Mouse (Mus musculus) midbrain, embryonic 14.5 days (tissue): ENCODE results near the gene Igf2r. TPM values are rescaled to one million over a fixed set of nuclear protein-coding genes. Genes with fewer than 3 reads are reported as not detected.
A peak's percentile ranks its signal among the peaks of the same experiment; 100 is the strongest.

ENCODE experiments used
- ATAC-seq: fragments of 200-750 bp; cut with Nextera tagmentation; 2 replicates; pipeline ENCODE4 v1.8.0; 2017; ENCODE audit warnings: moderate number of reproducible peaks, moderate library complexity; ENCODE audit not compliant: low FRiP score, low TSS enrichment
- DNase-seq: peaks from one replicate; pipeline ENCODE4 v3.0.0-alpha.2; 2015
- H3K27ac ChIP-seq: fragments of 300-500 bp; sonication (generic); replicated peaks from 2 replicates; pipeline ENCODE4 v1.5.1; 2014; ENCODE audit warnings: mild to moderate bottlenecking, low read depth, low read length, moderate library complexity
- H3K27me3 ChIP-seq: fragments of 300-500 bp; sonication (generic); 2 replicates; pipeline ENCODE4 v1.6.1; 2014; ENCODE audit warnings: low read length, control low read depth, mixed read lengths; ENCODE audit not compliant: control insufficient read depth, insufficient read depth
- H3K36me3 ChIP-seq: fragments of 300-500 bp; sonication (generic); 2 replicates; pipeline ENCODE4 v1.6.1; 2014; ENCODE audit warnings: low read length, control low read depth; ENCODE audit not compliant: control insufficient read depth, insufficient read depth
- H3K4me1 ChIP-seq: fragments of 300-500 bp; sonication (generic); 2 replicates; pipeline ENCODE4 v1.6.1; 2014; ENCODE audit warnings: mild to moderate bottlenecking, antibody characterized with exemption, low read length, control low read depth; ENCODE audit not compliant: control insufficient read depth, insufficient read depth
- H3K4me2 ChIP-seq: fragments of 300-500 bp; sonication (generic); 2 replicates; pipeline ENCODE4 v1.6.1; 2014; ENCODE audit warnings: mild to moderate bottlenecking, low read length, moderate library complexity
- H3K4me3 ChIP-seq: fragments of 300-500 bp; sonication (generic); replicated peaks from 2 replicates; pipeline ENCODE4 v1.5.1; 2014; ENCODE audit warnings: low read depth, low read length
- H3K9ac ChIP-seq: fragments of 300-500 bp; sonication (generic); replicated peaks from 2 replicates; pipeline ENCODE4 v1.6.1; 2014; ENCODE audit warnings: mild to moderate bottlenecking, low read length, moderate library complexity
- H3K9me3 ChIP-seq: fragments of 300-500 bp; sonication (generic); 2 replicates; pipeline ENCODE4 v1.6.1; 2016; ENCODE audit warnings: low read length, control low read depth, mixed read lengths; ENCODE audit not compliant: control insufficient read depth
- WGBS: fragments of 180-500 bp; shearing (Covaris S2); extraction: QIAGEN DNeasy Blood & Tissue Kit; methylation state at CpG from one replicate; pipeline ENCODE4 v1.1.7; 2014; 5-methylcytosine and 5-hydroxymethylcytosine counted together
- polyA plus RNA-seq: library from polyadenylated mRNA; unstranded; fragments of >200 nt; fragmentation: Nextera tagmentation; extraction: Ambion mirVana; gene quantifications from 2 replicates; pipeline ENCODE4 v1.2.1, GENCODE M21; 2014

The Igf2r gene
- polyA plus RNA-seq, 1 experiment from 2014 or later = 13.4 TPM

DNA sequence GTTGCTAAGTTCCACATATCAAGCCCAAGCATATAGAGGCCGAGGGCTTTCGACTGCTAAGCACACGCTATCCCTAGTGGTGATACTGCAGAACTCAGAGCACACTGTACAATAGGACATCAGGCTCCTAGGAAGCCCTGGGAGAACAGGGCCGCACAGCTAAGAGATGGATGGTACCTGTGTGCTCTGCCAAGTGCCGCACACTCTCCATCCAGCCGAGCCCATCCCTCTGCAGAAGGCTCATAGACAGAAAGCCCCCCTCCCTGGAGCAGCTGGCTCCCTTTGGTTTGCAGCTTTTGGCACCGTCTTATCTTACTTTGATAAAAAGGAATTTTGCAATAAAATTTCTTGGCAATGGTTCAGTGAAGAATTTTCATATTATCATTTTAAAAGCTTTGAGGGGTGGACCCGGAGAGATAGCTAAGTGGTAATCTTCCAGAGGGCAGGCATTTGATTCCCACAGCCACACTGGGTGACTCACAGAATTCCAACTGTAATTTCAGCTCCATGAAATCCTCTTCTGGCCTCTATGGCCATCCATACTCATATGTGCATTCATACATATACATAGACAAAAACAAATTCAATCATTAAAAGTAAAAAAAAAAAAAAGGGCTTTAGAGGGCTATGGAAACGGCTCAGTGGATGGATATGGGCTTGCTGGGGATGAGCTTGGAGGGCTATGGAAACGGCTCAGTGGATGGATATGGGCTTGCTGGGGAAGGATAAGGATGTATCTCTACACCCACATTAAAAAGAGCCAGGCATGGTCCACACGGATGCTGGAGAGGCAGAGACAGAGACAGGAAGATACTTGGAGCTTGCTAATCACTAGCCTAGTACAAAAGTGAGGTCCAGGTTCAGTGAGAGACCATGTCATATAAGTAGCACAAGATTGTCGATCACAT, 30.2 kb upstream of the Igf2r start:
- Histone ChIP-seq H3K4me1 (no peaks in the 10 kb centered on the region), H3K27ac (no peak overlapping the region), H3K9me3 (no peaks in the 10 kb centered on the region), H3K27me3 (no peaks in the 10 kb centered on the region), H3K36me3 (no peaks in the 10 kb centered on the region), H3K9ac (no peak overlapping the region), H3K4me2 (no peak overlapping the region), H3K4me3 (no peak overlapping the region)
- DNase-seq (no peak), ATAC-seq (no peak)
- 87% methylated on average over 12 of the region's 12 CpGs for WGBS

DNA sequence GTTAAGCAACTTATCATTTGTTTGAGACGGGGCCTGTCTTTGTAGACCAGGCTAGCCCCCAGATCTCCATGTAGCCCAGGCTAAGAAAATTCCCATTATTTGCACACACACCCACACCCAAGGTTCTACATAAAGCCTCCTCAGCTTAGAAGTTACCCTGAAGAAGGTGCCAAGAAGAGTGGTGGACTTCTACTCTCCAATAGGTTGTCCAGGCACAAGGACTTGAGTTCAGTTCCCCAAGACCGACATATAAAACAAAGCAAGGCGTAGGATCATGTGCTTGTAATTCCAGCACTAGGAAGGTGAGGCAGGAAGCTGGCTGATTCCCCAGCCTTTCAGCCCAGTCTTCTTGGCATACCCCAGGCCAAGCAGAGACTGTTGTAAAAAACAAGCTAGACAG, 29.1 kb upstream of the Igf2r start:
- no peak for ATAC-seq
- Histone ChIP-seq H3K4me2 (no peak overlapping the region), H3K9ac (no peak overlapping the region), H3K4me3 (no peak overlapping the region), H3K27me3 (no peaks in the 10 kb centered on the region; the same call in 1 of the 2 replicates), H3K9me3 (no peaks in the 10 kb centered on the region), H3K27ac (no peak overlapping the region), H3K4me1 (no peaks in the 10 kb centered on the region), H3K36me3 (no peaks in the 10 kb centered on the region)
- DNase-seq = no peak
- 93% methylated on average over 3 of the region's 3 CpGs for WGBS

DNA sequence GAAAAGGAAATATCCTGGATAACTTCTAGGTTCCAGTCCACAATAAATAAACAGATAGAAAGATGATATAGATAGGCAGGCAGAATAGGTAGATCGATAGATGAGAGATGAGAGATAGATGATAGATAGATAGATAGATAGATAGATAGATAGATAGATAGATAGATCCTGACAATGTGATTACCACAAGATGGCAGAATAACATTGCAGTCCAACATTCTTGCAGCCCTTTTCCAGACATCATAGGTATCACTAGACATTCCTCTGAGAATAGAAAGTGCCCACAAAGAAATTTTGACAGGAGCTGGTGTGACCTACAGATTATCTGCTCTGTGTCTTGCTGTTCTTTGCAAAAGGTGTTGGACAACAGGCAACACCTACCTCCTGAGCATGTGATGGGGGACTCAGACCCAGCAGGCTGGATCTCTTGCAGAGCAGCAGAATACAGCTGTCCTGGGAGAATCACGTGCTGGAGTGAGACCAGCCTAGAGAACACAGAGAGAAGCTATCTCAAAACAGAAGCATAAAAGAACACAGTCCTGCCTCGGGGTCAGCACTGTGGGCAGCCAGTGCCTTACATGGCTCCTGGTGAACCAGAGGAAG, 28.1 kb upstream of the Igf2r start:
- Histone ChIP-seq H3K27me3 (no peaks in the 10 kb centered on the region; the same call in 1 of the 2 replicates), H3K4me3 (no peak overlapping the region), H3K27ac (no peak overlapping the region), H3K9me3 (no peaks in the 10 kb centered on the region), H3K4me1 (no peaks in the 10 kb centered on the region), H3K9ac (no peak overlapping the region), H3K36me3 (no peaks in the 10 kb centered on the region), H3K4me2 (no peak overlapping the region)
- 81% methylated on average over 3 of the region's 3 CpGs for WGBS
- no peak for DNase-seq
- ATAC-seq = no peak

DNA sequence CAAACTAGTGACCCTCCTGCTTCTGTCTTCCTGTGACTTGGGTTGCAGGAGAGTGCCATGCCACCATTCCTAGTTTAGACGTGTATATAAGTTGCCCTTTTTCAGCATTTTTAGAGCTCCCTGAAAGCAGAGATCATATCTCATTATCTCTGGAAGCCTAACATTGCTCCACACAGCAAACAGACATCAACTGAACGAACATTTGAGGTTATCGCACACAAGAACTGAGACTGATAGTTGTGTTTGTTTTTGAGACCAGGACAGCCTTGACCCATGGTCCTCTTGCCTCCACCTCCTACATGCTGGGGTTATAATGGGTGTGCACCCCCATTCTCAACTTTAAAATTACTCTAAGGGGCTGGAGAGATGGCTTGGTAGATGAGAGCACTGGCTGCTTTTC, 27.2 kb upstream of the Igf2r start:
- 81% methylated on average over 3 of the region's 3 CpGs for WGBS
- H3K36me3 ChIP-seq = no peaks in the 10 kb centered on the region
- DNase-seq (no peak), ATAC-seq (no peak)
- H3K4me3 ChIP-seq = no peak overlapping the region
- H3K9ac ChIP-seq = no peak overlapping the region
- H3K4me2 ChIP-seq = no peak overlapping the region
- H3K9me3 ChIP-seq = no peaks in the 10 kb centered on the region
- no peak overlapping the region for H3K27ac ChIP-seq
- no peaks in the 10 kb centered on the region; the same call in 1 of the 2 replicates for H3K27me3 ChIP-seq
- peaks cover 1% of the 10 kb centered on the region for H3K4me1 ChIP-seq

DNA sequence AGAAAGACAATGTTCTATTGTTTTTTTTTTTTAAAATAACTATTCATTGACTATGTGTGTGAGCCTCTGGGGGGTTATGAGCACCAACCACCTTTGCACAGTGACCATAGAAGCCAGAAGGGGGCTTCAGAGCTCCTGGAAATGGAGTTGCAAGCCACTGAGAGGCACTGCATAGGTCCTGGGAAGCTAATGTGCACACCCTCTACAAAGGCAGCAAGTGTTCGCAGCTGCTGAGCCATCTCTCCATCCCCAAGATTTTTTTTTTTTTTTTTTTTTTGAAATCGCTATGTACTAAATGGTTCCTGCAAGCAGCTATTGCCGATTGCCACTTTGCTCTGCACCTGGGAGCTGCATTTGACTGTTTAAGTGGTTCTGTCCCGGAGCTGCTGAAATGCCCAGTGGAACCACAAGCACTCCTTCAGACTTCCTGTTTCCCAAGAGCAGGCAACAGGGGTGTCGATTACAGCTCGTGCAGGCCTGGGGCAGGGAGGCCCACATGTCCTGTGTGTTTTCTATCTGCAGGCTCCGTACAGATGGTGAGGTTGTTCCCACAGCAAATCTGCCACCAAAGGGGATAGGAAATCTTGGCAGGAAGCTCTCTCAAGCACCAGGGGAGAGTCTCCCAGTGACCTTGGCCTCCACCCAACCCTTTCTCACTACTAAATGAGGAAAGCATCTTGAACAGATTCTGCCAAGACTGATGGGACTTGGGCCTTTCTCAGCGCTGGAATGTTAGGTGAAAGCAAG, 24.4 kb upstream of the Igf2r start:
- ATAC-seq = no peak
- no peaks in the 10 kb centered on the region for H3K36me3 ChIP-seq
- H3K27me3 ChIP-seq = no peaks in the 10 kb centered on the region; the same call in 1 of the 2 replicates
- H3K4me3 ChIP-seq = no peak overlapping the region
- peaks cover 19% of the 10 kb centered on the region for H3K4me1 ChIP-seq
- no peak overlapping the region for H3K4me2 ChIP-seq
- H3K9ac ChIP-seq = no peak overlapping the region
- DNase-seq = no peak
- 86% methylated on average over 8 of the region's 8 CpGs for WGBS
- H3K9me3 ChIP-seq = no peaks in the 10 kb centered on the region
- no peak overlapping the region for H3K27ac ChIP-seq

DNA sequence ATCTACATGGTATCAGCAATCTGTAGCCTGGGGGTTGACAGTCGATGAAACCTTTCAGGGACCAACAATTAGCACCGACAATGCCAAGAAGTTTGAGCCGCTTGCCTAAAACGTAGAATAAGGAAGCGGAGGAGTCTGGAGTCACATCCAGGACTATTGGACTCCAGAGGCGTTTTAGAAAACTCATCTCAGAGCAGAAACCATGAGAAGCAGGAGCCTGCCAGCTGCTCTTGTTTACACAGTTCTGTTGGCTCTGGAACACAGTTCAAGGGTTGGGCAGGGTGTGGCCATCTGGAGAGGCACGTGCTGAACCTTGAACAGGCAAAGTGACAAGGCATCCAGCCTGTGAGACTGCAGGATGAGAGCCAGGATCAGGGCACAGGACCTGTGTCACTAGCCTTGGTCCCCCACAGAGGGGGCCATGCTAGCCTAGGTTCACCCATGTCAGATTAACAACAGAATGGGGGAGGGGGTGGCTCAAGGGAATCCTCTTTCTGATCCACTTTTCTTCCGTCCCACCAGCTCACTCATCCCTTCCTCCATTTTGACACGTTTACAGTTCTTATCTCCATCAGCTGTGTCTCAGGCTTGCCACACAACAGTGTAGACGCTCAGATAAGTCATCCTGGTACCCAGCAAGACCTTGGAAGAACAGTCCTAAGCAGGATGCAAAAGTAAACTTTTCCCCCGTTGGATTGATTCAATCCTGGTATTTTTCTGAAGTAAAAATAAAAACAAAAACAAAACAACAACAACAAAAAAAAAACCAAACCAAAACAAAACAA, 23.1 kb upstream of the Igf2r start:
- no peaks in the 10 kb centered on the region for H3K36me3 ChIP-seq
- no peaks in the 10 kb centered on the region; the same call in 1 of the 2 replicates for H3K27me3 ChIP-seq
- no peak overlapping the region for H3K27ac ChIP-seq
- no peaks in the 10 kb centered on the region for H3K9me3 ChIP-seq
- no peak overlapping the region for H3K4me3 ChIP-seq
- WGBS = 77% methylated on average over 11 of the region's 11 CpGs
- DNase-seq = no peak
- no peak for ATAC-seq
- H3K9ac ChIP-seq = no peak overlapping the region
- H3K4me2 ChIP-seq = no peak overlapping the region
- H3K4me1 ChIP-seq = peaks cover 19% of the 10 kb centered on the region

DNA sequence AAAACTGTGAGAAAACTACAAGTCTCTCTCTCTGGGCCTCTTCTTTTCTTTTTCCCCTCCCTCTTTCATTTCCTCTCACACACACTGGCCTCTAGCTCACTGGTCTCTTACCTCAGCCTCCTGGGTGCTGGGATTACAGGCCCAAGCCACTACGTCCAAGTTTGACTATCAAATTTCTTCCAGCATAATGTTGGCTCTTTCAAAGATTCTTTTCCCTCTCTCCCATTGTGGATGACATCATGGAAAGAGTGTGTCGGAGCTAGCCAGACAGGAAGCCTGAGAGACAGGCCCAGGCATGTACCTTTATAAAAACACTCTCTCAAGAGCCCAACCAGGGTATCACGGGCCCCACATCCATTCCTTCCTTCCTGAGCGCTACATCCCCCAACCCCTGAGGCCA, 22.0 kb upstream of the Igf2r start:
- 45% methylated on average over 4 of the region's 4 CpGs for WGBS
- peak; percentile 8 for DNase-seq

DNA sequence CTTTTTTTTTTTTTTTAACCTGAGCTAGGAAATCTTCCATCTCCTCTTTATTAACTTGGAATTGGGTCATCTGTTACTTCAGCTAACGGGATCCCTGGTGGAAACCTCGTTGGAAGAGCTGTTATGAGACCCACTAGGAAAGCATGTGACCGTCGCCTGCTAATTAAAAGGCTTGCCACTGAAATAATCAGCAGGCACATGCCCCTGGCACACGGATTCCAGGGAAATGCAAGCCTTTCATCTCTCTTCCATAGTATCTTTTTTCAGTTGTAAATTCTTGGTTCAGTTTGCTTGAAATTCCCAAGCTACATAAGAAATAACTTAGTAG, 21.6 kb upstream of the Igf2r start:
- H3K27me3 ChIP-seq = no peaks in the 10 kb centered on the region; the same call in 1 of the 2 replicates
- peak overlapping the region; percentile 60; the same call in 1 of the 2 replicates for H3K27ac ChIP-seq
- no peak overlapping the region for H3K4me2 ChIP-seq
- 9% methylated on average over 5 of the region's 5 CpGs for WGBS
- no peaks in the 10 kb centered on the region for H3K9me3 ChIP-seq
- no peak for DNase-seq
- ATAC-seq = peak; percentile 50; the same call in 1 of the 2 replicates
- H3K9ac ChIP-seq = no peak overlapping the region
- no peak overlapping the region for H3K4me3 ChIP-seq
- peaks cover 19% of the 10 kb centered on the region for H3K4me1 ChIP-seq
- H3K36me3 ChIP-seq = no peaks in the 10 kb centered on the region

More for the DNA sequence above, 22.0 kb upstream of the Igf2r start:
- no peak overlapping the region for H3K4me2 ChIP-seq
- no peaks in the 10 kb centered on the region for H3K36me3 ChIP-seq
- no peak overlapping the region for H3K9ac ChIP-seq
- H3K27ac ChIP-seq = peak overlapping the region; percentile 60
- H3K9me3 ChIP-seq = no peaks in the 10 kb centered on the region
- no peak overlapping the region for H3K4me3 ChIP-seq
- H3K27me3 ChIP-seq = no peaks in the 10 kb centered on the region; the same call in 1 of the 2 replicates
- ATAC-seq = no peak
- peaks cover 19% of the 10 kb centered on the region for H3K4me1 ChIP-seq
